Mouse (Mus musculus): ENCODE measurements around the gene Smpdl3b.
"Not testable (repeated sequence)": the region's sequence is repeated elsewhere in the genome, so short reads cannot be mapped to it uniquely, and the experiment has no call there.

The Smpdl3b gene

DNA sequence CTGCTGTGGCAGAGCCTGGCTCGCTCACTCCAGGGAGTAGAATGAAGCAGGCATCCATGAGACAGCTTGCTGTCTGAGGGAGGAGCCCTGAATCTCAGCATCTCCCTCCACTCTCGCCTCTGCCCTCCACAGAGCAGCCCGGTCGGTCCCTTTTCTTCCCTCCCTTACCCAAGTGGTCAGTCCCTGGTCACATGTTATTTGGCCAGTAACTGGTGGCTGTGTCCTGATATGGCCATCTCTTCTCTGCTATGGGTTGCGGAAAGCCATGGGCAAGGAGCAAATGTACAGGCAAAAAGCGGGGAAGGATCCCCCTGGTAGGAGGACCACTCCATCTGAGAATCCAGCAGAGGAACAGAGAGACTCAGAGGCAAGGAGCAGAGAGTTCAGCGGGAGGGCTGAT, 38.1 kb upstream of the Smpdl3b start:
- no peak for DNase-seq (ENCODE audit: low read depth, low spot score)
- H3K36me3 ChIP-seq (ENCODE audit: control insufficient read depth, insufficient read depth, low read length, poor library complexity, severe bottlenecking), result peaks cover 17% of the 10 kb centered on the region
- no peaks in the 10 kb centered on the region for H3K27me3 ChIP-seq (ENCODE audit: control insufficient read depth, insufficient read depth, low read length, poor library complexity, severe bottlenecking)

DNA sequence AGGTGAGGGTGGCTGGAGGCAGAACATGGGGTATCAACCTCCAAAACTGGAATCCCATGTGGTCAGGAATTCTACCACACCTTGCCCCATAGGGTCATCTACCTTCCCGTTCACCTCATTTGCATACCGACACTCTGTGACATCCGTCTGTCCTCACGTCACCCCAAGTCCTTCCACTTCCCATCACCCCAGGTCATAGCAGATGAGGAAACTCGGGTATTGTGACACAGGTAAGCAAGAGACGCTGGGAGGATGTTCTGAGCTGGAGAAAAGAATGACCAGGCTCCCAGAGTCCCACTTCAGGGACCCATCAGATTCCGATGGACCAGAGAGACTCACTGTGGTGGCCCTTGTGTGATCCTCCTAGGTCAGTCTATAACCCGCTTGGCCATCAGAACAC, 37.7 kb upstream of the Smpdl3b start:
- H3K36me3 ChIP-seq (ENCODE audit: control insufficient read depth, insufficient read depth, low read length, poor library complexity, severe bottlenecking), result peaks cover 21% of the 10 kb centered on the region
- H3K27me3 ChIP-seq (ENCODE audit: control insufficient read depth, insufficient read depth, low read length, poor library complexity, severe bottlenecking), result no peaks in the 10 kb centered on the region
- peak; percentile 86 for DNase-seq (ENCODE audit: low read depth, low spot score)

DNA sequence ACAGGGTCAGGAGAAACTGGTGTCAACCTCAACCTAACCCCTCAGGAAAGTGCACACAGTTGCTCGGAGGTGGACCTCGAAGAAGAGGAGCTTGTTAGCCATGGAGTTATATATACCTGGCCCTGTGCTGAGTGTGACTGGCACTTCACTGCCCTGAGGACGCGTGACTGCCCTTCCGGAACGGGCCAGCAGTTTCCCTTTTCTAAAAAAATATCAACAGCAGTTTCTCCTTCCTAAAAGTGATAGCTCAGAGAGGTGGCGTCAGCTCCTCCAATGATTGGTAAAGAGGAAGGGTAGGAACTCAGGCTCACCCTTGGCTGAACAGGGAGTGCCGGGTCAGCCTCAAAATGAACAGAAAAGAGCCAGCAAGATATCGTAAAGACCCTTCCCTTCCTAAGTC, 37.0 kb upstream of the Smpdl3b start:
- peaks cover 27% of the 10 kb centered on the region for H3K36me3 ChIP-seq (ENCODE audit: control insufficient read depth, insufficient read depth, low read length, poor library complexity, severe bottlenecking)
- peak; percentile 78 for DNase-seq (ENCODE audit: low read depth, low spot score)

GRCm38 (mm10) chr4:132793322-132794004, 36.4 kb upstream of the Smpdl3b start:
- DNase-seq (ENCODE audit: low read depth, low spot score), result peak; percentile 44
- not testable (repeated sequence) for H3K27me3 ChIP-seq (ENCODE audit: control insufficient read depth, insufficient read depth, low read length, poor library complexity, severe bottlenecking)

More for the DNA sequence above, 37.0 kb upstream of the Smpdl3b start:
- no peaks in the 10 kb centered on the region for H3K27me3 ChIP-seq (ENCODE audit: control insufficient read depth, insufficient read depth, low read length, poor library complexity, severe bottlenecking)

GRCm38 (mm10) chr4:132789731-132790130, 32.7 kb upstream of the Smpdl3b start:
- DNase-seq (ENCODE audit: low read depth, low spot score), result no peak
- H3K36me3 ChIP-seq (ENCODE audit: control insufficient read depth, insufficient read depth, low read length, poor library complexity, severe bottlenecking), result peaks cover 47% of the 10 kb centered on the region
- H3K27me3 ChIP-seq (ENCODE audit: control insufficient read depth, insufficient read depth, low read length, poor library complexity, severe bottlenecking), result no peaks in the 10 kb centered on the region

More at GRCm38 (mm10) chr4:132793322-132794004, 36.4 kb upstream of the Smpdl3b start:
- H3K36me3 ChIP-seq (ENCODE audit: control insufficient read depth, insufficient read depth, low read length, poor library complexity, severe bottlenecking), result peaks cover 27% of the 10 kb centered on the region

GRCm38 (mm10) chr4:132785228-132785627, 28.2 kb upstream of the Smpdl3b start:
- no peaks in the 10 kb centered on the region for H3K27me3 ChIP-seq (ENCODE audit: control insufficient read depth, insufficient read depth, low read length, poor library complexity, severe bottlenecking)
- DNase-seq (ENCODE audit: low read depth, low spot score), result no peak
- H3K36me3 ChIP-seq (ENCODE audit: control insufficient read depth, insufficient read depth, low read length, poor library complexity, severe bottlenecking), result peaks cover 48% of the 10 kb centered on the region

DNA sequence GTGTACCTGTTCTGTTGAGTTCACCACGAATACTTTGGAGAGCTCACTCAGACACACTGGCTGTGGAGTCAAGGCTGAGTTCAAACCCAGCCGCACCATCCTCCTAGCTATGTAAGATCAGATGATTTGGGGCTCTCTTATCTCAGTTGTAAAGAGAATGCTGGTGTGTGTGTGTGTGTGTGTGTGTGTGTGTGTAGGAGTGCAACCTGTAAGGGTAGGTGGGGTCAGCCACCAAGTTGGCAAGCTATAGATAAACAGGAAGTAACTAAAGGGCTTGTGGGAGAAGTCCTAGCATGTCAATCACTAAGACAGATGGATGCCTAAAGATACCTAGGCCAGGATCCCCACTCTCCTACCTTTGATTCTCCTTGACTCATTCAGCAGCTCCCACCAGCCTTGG, 26.7 kb upstream of the Smpdl3b start:
- peaks cover 37% of the 10 kb centered on the region for H3K36me3 ChIP-seq (ENCODE audit: control insufficient read depth, insufficient read depth, low read length, poor library complexity, severe bottlenecking)
- no peaks in the 10 kb centered on the region for H3K27me3 ChIP-seq (ENCODE audit: control insufficient read depth, insufficient read depth, low read length, poor library complexity, severe bottlenecking)
- DNase-seq (ENCODE audit: low read depth, low spot score), result no peak

- H3K27me3 ChIP-seq (ENCODE audit: control insufficient read depth, insufficient read depth, low read length, poor library complexity, severe bottlenecking), result no peaks in the 10 kb centered on the region
- peak; percentile 80 for DNase-seq (ENCODE audit: low read depth, low spot score)
Measured at GRCm38 (mm10) chr4:132780288-132780687, 23.2 kb upstream of the Smpdl3b start.

GRCm38 (mm10) chr4:132778562-132779201, 21.6 kb upstream of the Smpdl3b start:
- Histone ChIP-seq H3K36me3 (ENCODE audit: control insufficient read depth, insufficient read depth, low read length, poor library complexity, severe bottlenecking) (peaks cover 18% of the 10 kb centered on the region), H3K27me3 (ENCODE audit: control insufficient read depth, insufficient read depth, low read length, poor library complexity, severe bottlenecking) (no peaks in the 10 kb centered on the region)
- peak; percentile 81 for DNase-seq (ENCODE audit: low read depth, low spot score)

More at GRCm38 (mm10) chr4:132780288-132780687, 23.2 kb upstream of the Smpdl3b start:
- peaks cover 29% of the 10 kb centered on the region for H3K36me3 ChIP-seq (ENCODE audit: control insufficient read depth, insufficient read depth, low read length, poor library complexity, severe bottlenecking)

DNA sequence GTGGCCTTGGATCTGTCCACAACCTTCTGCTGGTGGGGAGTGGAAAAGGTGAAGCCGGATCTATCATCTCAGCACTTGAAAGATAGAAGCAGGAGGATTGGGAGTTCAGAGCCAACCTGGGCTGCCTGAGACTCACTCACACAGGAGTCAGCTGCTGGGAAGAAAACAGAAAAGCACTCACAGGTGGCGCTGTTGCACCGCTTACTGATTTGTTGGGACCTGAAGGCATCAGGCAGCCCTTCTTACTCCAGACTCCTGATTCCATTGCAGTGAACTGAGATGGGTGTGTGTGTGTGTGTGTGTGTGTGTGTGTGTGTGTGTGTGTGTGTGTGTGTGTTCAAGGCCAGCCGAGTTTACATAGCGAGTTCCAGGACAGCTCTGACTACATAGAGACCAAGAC, 19.7 kb upstream of the Smpdl3b start:
- DNase-seq (ENCODE audit: low read depth, low spot score), result peak; percentile 89
- Histone ChIP-seq H3K27me3 (ENCODE audit: control insufficient read depth, insufficient read depth, low read length, poor library complexity, severe bottlenecking) (no peaks in the 10 kb centered on the region), H3K36me3 (ENCODE audit: control insufficient read depth, insufficient read depth, low read length, poor library complexity, severe bottlenecking) (peaks cover 6% of the 10 kb centered on the region)

GRCm38 (mm10) chr4:132774905-132775304, 17.9 kb upstream of the Smpdl3b start:
- Histone ChIP-seq H3K27me3 (ENCODE audit: control insufficient read depth, insufficient read depth, low read length, poor library complexity, severe bottlenecking) (no peaks in the 10 kb centered on the region), H3K36me3 (ENCODE audit: control insufficient read depth, insufficient read depth, low read length, poor library complexity, severe bottlenecking) (peaks cover 12% of the 10 kb centered on the region)
- no peak for DNase-seq (ENCODE audit: low read depth, low spot score)

- DNase-seq (ENCODE audit: low read depth, low spot score), result no peak
- Histone ChIP-seq H3K27me3 (ENCODE audit: control insufficient read depth, insufficient read depth, low read length, poor library complexity, severe bottlenecking) (no peaks in the 10 kb centered on the region), H3K36me3 (ENCODE audit: control insufficient read depth, insufficient read depth, low read length, poor library complexity, severe bottlenecking) (peaks cover 8% of the 10 kb centered on the region)
Measured at GRCm38 (mm10) chr4:132771776-132772175, 14.7 kb upstream of the Smpdl3b start.

DNA sequence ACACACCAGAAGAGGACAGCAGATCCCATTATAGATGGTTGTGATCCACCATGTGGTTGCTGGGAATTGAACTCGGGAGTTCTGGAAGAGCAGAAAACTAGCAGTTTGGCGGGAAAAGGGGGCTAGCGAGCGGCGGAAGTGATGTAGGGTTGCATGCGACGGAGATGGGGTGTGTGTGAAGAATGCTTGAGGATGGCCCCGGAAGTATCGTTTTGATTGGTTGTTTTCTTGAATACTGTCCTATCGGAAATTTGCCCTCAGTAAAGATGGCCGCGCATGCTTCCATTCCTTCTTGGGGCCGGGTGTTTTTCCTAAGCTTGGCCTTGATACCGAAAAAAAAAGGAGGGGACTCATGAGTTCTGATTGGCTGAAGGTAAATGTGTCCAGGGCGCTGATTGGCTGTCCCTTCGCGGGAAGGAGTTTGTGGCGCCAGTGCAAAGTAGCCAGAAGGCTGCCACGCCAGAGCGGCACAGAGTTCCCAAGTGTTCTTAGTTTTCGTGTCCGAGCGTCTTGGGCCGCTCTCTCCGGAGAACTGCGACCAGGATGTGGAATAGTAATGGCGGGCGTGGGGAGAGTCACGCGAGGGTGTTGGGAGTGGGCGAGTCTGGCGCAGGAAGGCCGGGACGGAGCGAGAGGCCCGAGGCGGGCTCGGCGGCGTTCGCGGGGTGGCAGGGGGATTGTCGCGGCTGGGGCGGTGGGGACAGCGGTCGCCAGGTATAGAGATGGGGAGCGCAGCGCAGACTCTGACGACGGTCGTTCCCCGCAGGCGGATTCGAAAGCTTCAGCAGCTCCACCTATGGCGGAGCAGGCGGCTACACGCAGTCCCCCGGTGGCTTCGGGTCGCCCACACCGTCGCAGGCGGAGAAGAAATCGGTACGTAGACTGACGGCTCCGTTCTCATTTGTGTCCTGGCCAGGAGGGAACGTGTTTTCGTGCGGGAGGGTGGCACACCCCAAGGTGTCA, 11.1 kb upstream of the Smpdl3b start, which contains the start of gene Rpa2:
TSS of gene Rpa2 (plus strand) at position 419 of the 963 bp plus-strand sequence.
- Histone ChIP-seq H3K27me3 (ENCODE audit: control insufficient read depth, insufficient read depth, low read length, poor library complexity, severe bottlenecking) (no peaks in the 10 kb centered on the region), H3K36me3 (ENCODE audit: control insufficient read depth, insufficient read depth, low read length, poor library complexity, severe bottlenecking) (peaks cover 6% of the 10 kb centered on the region)
- peak; percentile 100 for DNase-seq (ENCODE audit: low read depth, low spot score)

GRCm38 (mm10) chr4:132763125-132763524, 6.1 kb upstream of the Smpdl3b start:
- DNase-seq (ENCODE audit: low read depth, low spot score); H3K36me3 ChIP-seq (ENCODE audit: control insufficient read depth, insufficient read depth, low read length, poor library complexity, severe bottlenecking); H3K27me3 ChIP-seq (ENCODE audit: control insufficient read depth, insufficient read depth, low read length, poor library complexity, severe bottlenecking): not testable (repeated sequence)
